Mouse (Mus musculus) liver, adult 2 months (tissue): Measurements from ENCODE around the gene Dnaaf1. TPM values are rescaled to one million over a fixed set of nuclear protein-coding genes. Genes with fewer than 3 reads are reported as not detected.

ENCODE experiments used
- DNase-seq: peaks from one replicate; pipeline ENCODE4 v3.0.0-alpha.2; 2011; ENCODE audit warnings: low read depth, low spot score; ENCODE audit errors: extremely low read depth
- H3K27ac ChIP-seq: fragments of 200-500 bp; replicated peaks from 2 replicates; pipeline ENCODE4 v1.5.1; 2012; ENCODE audit warnings: low read depth, mild to moderate bottlenecking, control low read depth, inconsistent platforms, low read length; ENCODE audit not compliant: insufficient read depth
- H3K27me3 ChIP-seq: fragments of 200-500 bp; 2 replicates; pipeline ENCODE4 v1.6.1; 2012; ENCODE audit warnings: mild to moderate bottlenecking, moderate library complexity, low read length, inconsistent platforms; ENCODE audit not compliant: control insufficient read depth, insufficient read depth
- H3K36me3 ChIP-seq: fragments of 200-500 bp; 2 replicates; pipeline ENCODE4 v1.6.1; 2012; ENCODE audit warnings: low read length, inconsistent platforms; ENCODE audit not compliant: control insufficient read depth, insufficient read depth
- H3K4me1 ChIP-seq: fragments of 200-500 bp; 2 replicates; pipeline ENCODE4 v1.6.1; 2011; ENCODE audit warnings: low read length; ENCODE audit not compliant: control insufficient read depth, insufficient read depth
- H3K4me3 ChIP-seq: fragments of 200-500 bp; 2 replicates; pipeline ENCODE4 v1.5.1; 2011; ENCODE audit warnings: low read depth, mild to moderate bottlenecking, control low read depth, low read length, moderate library complexity; ENCODE audit not compliant: insufficient read depth
- H3K79me2 ChIP-seq: fragments of 200-500 bp; 2 replicates; pipeline ENCODE4 v1.6.1; 2012; ENCODE audit warnings: inconsistent platforms, mild to moderate bottlenecking, low read length, moderate library complexity; ENCODE audit not compliant: control insufficient read depth, insufficient read depth
- H3K9ac ChIP-seq: fragments of 200-500 bp; 2 replicates; pipeline ENCODE4 v1.6.1; 2012; ENCODE audit warnings: low read depth, mild to moderate bottlenecking, control low read depth, inconsistent platforms, low read length
- CTCF ChIP-seq: fragments of 200-500 bp; IDR thresholded peaks from 2 replicates; pipeline ENCODE4 v1.5.1; 2011; ENCODE audit warnings: low read depth, low read length, control low read depth
- POLR2A ChIP-seq: fragments of 200-500 bp; IDR thresholded peaks from 2 replicates; pipeline ENCODE4 v1.6.1; 2011; ENCODE audit warnings: low read length, control low read depth; ENCODE audit not compliant: insufficient read depth; ENCODE audit errors: extremely low read depth
- WGBS: fragments of 180-500 bp; shearing (Covaris S2); methylation state at CpG from one replicate; pipeline ENCODE4 v1.1.7; 2018; 5-methylcytosine and 5-hydroxymethylcytosine counted together
- polyA plus RNA-seq: library from polyadenylated mRNA; depleted of rRNA; stranded (reverse); fragments of >200 nt; gene quantifications from 2 replicates; pipeline ENCODE4 v1.2.3, GENCODE M21; 2012
- total RNA-seq: library from RNA; depleted of rRNA; stranded (reverse); fragments of >200 nt; gene quantifications from 2 replicates; pipeline ENCODE4 v1.2.3, GENCODE M21; 2014

The Dnaaf1 gene
- total and polyA plus RNA-seq, 2 experiments = not detected

DNA sequence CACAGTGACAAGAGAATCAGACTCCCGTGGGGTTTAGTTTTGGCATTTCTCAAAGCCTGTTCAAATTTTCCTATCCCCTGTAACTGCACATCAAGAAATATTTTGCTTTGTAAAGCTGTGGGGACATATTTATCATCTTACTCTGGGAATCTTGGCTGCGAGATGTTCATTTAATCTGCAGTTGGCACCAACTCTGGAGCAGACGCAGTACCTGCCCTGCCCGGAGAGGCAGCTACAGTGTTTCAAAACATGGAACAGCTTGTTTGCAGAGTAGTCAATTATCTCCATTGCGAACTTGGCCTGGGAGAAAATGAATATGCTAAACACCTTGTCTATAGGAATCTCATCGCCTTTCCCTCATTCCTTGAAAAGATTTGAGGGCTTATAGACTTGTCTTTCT is 63.2 kb downstream of the Dnaaf1 start:
- DNase-seq = no peak
- H3K27ac ChIP-seq = no peak overlapping the region
- no peak overlapping the region for H3K4me3 ChIP-seq
- H3K9ac ChIP-seq = no peak overlapping the region
- no peaks in the 10 kb centered on the region for H3K79me2 ChIP-seq
- H3K36me3 ChIP-seq = no peaks in the 10 kb centered on the region
- no peak for TF ChIP-seq POLR2A
- no peak for TF ChIP-seq CTCF
- H3K27me3 ChIP-seq = no peaks in the 10 kb centered on the region
- no peaks in the 10 kb centered on the region; the same call in 1 of the 2 replicates for H3K4me1 ChIP-seq
- WGBS = 74% methylated on average over 6 of the region's 6 CpGs

DNA sequence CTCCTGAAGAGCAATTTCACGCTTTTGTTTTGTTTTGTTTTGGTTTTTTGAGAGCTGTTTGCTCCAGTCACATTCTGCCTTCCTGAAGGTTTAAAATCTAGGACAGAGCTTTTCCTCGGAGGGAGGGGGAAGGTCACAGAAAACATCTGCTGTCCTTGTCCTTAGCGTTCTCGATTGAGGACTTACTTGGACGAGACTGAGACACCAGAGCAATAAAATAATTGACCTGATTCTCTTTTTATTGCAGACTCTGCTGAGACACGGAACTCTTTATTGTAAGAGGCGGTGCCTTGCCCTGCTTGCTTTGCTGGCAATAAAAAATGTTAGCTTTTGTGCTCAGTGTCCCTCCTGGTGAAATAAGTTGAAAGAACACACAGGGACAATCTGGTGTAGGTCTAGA is 64.8 kb downstream of the Dnaaf1 start:
- no peak overlapping the region for H3K4me3 ChIP-seq
- 69% methylated on average over 7 of the region's 7 CpGs for WGBS
- H3K4me1 ChIP-seq = no peaks in the 10 kb centered on the region; the same call in 1 of the 2 replicates
- H3K27ac ChIP-seq = no peak overlapping the region
- no peak overlapping the region for H3K9ac ChIP-seq
- no peaks in the 10 kb centered on the region for H3K79me2 ChIP-seq
- TF ChIP-seq POLR2A (no peak), CTCF (no peak)
- no peak for DNase-seq
- H3K27me3 ChIP-seq = no peaks in the 10 kb centered on the region
- no peaks in the 10 kb centered on the region for H3K36me3 ChIP-seq

DNA sequence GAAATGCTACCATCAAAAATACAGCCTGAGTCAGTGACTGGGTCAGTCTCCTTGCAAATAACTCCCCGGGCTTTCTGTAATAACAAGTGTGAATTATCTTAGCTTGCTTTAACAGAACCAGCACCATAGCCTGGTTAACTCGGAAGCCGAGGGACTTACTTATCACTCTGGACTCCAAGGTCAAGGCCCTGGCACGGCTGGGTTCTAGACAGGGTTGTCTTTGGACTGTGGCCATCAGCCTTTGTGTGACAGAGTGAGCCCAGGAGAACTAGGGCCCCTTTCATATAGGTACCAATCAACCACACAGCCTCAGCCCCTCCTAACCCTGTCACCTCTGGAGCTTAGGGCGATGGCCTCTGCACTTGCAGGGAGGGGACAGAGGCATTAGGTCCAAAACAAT is 66.0 kb downstream of the Dnaaf1 start:
- H3K4me3 ChIP-seq = no peak overlapping the region
- WGBS = 58% methylated on average over 5 of the region's 5 CpGs
- no peak overlapping the region for H3K9ac ChIP-seq
- no peak for TF ChIP-seq CTCF
- TF ChIP-seq POLR2A = no peak
- no peaks in the 10 kb centered on the region for H3K79me2 ChIP-seq
- no peaks in the 10 kb centered on the region for H3K4me1 ChIP-seq
- DNase-seq = no peak
- no peaks in the 10 kb centered on the region; the same call in 1 of the 2 replicates for H3K27me3 ChIP-seq
- no peak overlapping the region for H3K27ac ChIP-seq
- no peaks in the 10 kb centered on the region for H3K36me3 ChIP-seq

DNA sequence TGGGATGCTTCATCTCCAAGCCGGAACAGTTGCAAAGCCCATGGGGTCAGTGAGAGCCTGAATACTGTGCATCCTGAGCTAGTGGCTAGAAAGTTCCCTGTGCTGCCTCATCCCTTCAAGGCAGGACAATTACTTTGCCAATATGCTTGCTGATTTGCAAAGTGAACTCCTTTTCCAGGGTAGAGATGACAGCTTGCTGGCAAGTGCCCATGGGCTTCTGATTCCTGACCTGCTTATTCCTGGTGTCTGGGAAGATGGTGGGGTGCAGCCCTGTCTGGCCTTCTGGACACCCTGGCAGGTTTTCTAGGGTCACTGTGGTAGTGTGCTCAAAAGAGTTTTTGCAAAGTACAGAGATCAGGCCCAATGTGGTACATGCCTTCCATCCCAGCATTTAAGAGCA is 67.9 kb downstream of the Dnaaf1 start:
- Histone ChIP-seq H3K9ac (no peak overlapping the region), H3K27ac (no peak overlapping the region), H3K27me3 (no peaks in the 10 kb centered on the region; the same call in 1 of the 2 replicates), H3K4me3 (no peak overlapping the region), H3K4me1 (no peaks in the 10 kb centered on the region), H3K36me3 (no peaks in the 10 kb centered on the region), H3K79me2 (no peaks in the 10 kb centered on the region)
- DNase-seq = no peak
- WGBS = 85% methylated on average over 1 of the region's 1 CpGs
- TF ChIP-seq POLR2A (no peak), CTCF (no peak)

DNA sequence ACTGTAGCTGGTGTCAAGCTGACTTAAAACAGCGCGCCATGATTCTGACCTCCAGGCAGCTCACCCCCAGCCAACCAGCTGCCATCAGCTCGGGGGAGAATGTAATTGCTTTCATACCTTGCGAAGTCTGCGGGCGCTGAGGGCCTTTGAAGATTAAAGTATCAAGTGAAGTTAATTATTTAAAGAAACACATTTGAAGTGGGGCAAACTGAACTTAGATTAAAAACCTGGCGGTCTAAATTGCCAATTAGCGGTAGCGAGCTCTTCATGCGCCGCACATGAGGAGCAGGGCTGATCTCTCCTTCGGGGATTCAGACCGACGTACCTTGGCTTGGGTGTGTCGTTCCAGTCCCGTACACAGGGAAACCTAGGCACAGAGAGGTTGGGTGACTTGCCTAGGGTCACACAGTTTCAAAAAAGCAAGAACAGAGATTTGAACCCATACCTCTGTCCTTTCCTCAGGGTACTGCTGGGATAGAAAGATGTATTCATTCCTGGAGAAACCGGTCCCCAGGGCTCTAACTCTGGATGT is 69.5 kb downstream of the Dnaaf1 start:
- no peak overlapping the region for H3K27ac ChIP-seq
- H3K4me1 ChIP-seq = no peaks in the 10 kb centered on the region
- no peak overlapping the region for H3K4me3 ChIP-seq
- H3K79me2 ChIP-seq = no peaks in the 10 kb centered on the region
- H3K9ac ChIP-seq = no peak overlapping the region
- no peak for DNase-seq
- WGBS = 90% methylated on average over 17 of the region's 17 CpGs
- no peaks in the 10 kb centered on the region; the same call in 1 of the 2 replicates for H3K27me3 ChIP-seq
- H3K36me3 ChIP-seq = no peaks in the 10 kb centered on the region
- TF ChIP-seq POLR2A (no peak), CTCF (no peak)

DNA sequence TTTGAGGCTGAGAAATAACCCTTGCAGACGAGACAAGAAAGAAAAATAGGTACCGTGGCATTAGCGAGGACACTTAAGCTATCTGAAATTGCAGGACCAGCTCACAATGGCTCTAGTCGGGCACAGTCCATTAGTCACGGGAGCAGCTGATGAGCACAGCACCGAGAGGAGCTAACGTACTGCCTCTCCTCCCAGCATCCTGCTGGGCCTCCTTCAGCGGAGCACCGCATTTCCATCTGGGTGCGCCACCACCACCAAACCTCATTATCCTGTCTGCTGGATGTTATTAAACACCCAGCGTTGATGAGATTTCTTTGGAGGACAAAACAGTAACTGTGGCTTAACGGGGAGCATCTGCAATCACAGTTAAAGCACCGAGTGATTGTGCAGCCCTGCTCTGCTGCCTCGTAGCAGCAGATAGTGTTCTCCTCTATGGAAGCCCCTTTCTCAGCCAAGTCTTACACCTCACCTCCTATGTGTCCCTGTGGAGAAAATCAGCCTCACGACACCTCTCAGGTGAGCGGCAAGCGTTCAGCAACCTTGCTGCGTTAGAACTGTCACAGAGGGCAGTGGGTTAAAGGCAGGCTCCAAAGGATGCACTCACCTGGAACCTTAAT is 70.1 kb downstream of the Dnaaf1 start:
- no peak for DNase-seq
- Histone ChIP-seq H3K27me3 (no peaks in the 10 kb centered on the region; the same call in 1 of the 2 replicates), H3K9ac (no peak overlapping the region), H3K4me1 (no peaks in the 10 kb centered on the region), H3K79me2 (no peaks in the 10 kb centered on the region), H3K36me3 (no peaks in the 10 kb centered on the region), H3K27ac (no peak overlapping the region), H3K4me3 (no peak overlapping the region)
- WGBS = 81% methylated on average over 18 of the region's 18 CpGs
- TF ChIP-seq CTCF (no peak), POLR2A (no peak)
